Mouse (Mus musculus) macrophage (primary cell): ENCODE measurements around the gene Frk. TPM values are rescaled to one million over a fixed set of nuclear protein-coding genes. Genes with fewer than 3 reads are reported as not detected.
"Not testable (repeated sequence)": the region's sequence is repeated elsewhere in the genome, so short reads cannot be mapped to it uniquely, and the experiment has no call there.

Experiments used
- H3K27ac ChIP-seq: fragments of 350-480 bp; formaldehyde crosslinking; 2 replicates; pipeline ENCODE4 v1.9.0; 2021
- H3K36me3 ChIP-seq: fragments of 350-480 bp; formaldehyde crosslinking; 2 replicates; pipeline ENCODE4 v1.9.0; 2021; ENCODE audit errors: inconsistent target
- H3K4me3 ChIP-seq: fragments of 350-480 bp; formaldehyde crosslinking; 2 replicates; pipeline ENCODE4 v1.9.0; 2021; ENCODE audit errors: inconsistent target
- H3K79me2 ChIP-seq: fragments of 350-480 bp; formaldehyde crosslinking; 2 replicates; pipeline ENCODE4 v1.9.0; 2021; ENCODE audit errors: inconsistent target
- WGBS: methylation state at CpG from one replicate; pipeline ENCODE4 v1.1.7; 2026; ENCODE audit warnings: inconsistent platforms; ENCODE audit not compliant: missing documents; 5-methylcytosine and 5-hydroxymethylcytosine counted together
- polyA plus RNA-seq: library from polyadenylated mRNA; stranded (reverse); fragments of 250-400 nt; gene quantifications from 3 replicates; pipeline ENCODE4 v1.2.4, GENCODE M21; 2018; ENCODE audit warnings: inconsistent platforms

The Frk gene
- polyA plus RNA-seq, 1 experiment from 2014 or later = 0.24 TPM

DNA sequence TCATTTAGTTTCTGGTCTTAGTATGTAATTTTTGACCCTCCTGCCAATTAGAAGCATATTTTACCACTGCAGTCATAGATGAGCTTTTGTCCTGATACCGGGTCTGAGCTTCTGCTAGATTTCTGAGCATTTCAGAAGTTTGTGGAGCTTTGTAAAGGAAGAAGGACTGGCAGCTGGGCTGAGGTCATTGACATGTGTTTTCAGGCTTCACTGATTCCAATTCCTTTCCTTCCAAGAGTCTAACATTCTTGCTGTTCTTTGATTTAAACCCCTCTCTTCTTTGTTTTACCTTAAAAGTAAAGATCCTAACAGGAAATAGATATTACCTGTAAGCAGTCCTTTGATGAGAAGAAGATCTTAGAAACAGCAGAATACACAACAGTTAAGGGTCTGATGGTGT, 48.6 kb downstream of the Frk start:
- H3K36me3 ChIP-seq = no peaks in the 10 kb centered on the region
- H3K27ac ChIP-seq = no peak overlapping the region
- H3K79me2 ChIP-seq = no peaks in the 10 kb centered on the region
- 90% methylated on average over 1 of the region's 1 CpGs for WGBS
- no peak overlapping the region for H3K4me3 ChIP-seq

DNA sequence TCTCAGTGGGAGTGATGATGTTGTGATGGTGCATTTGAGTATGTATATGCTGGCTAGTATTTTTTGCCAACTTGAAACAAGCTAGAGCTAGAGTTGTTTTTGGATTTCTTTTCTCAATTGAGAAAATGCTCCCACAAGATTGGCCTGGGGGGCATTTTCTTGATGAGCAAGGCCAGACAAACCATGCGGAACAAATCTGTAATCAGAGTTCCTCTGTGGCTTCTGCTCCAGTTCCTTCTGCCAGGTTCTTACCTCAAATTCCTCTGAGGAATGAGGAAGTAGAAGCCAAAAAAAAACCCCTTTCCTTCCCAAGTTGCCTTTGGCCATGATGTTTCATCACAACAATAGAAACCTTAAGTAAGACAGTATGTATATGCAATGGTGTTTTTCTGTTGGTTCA, 49.3 kb downstream of the Frk start:
- WGBS = 31% methylated on average over 1 of the region's 1 CpGs
- no peak overlapping the region for H3K4me3 ChIP-seq
- H3K79me2 ChIP-seq = no peaks in the 10 kb centered on the region
- no peak overlapping the region for H3K27ac ChIP-seq
- no peaks in the 10 kb centered on the region for H3K36me3 ChIP-seq

DNA sequence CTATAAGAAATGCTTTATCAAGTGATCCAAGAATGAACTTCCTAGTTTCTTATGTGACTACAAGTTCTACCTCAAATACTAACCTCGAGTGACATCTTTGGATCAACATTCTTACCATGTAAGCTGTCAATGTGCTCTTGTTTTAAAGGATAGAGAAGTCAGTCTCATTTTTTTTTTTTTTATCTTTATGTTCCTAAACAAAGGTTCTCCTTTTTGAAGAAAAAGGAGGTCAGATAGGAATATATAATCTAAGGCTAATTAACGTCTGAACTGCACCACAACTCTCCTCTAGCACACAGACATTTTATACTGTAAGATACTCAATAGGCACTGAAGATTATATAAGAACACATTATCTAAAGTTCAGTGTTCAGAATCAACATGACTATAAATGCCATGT, 57.5 kb downstream of the Frk start:
- Histone ChIP-seq H3K79me2 (no peaks in the 10 kb centered on the region), H3K27ac (no peak overlapping the region), H3K4me3 (no peak overlapping the region), H3K36me3 (no peaks in the 10 kb centered on the region)
- 86% methylated on average over 2 of the region's 2 CpGs for WGBS

DNA sequence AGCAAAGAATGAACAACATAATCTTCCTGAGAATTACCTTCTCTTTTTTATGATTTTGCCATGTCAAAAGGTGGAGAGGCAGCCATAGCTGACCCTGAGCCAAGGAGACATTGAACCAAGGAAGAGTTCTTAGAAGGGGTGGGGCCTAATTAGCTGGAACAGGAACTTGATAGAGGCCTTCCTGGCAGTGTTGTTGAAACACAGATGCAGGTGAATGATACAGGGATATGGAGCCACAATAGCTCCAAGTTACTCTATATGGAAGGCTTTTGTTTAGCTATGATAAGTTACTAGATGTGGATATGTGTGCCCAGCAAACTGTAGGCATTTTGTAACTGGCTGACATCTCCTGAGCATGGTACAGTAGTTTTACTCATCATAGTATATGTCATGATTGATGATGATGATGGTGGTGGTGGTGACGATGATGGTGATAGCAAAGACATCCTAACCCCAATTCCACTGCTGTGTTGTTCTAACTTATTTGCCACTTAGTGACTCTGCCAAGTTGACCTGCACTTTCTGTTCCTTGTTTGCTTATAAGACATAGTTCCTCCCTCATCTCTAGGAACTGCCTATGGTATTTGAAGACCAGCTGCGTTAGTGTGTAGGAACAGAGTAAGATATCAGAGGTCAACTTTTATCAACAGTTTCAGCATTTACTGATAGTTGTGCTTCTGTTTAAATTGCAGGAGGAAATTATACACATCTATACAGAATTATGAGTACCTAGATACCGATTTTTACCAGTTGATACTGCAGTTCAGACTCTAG, 58.7 kb downstream of the Frk start:
- Histone ChIP-seq H3K79me2 (no peaks in the 10 kb centered on the region), H3K4me3 (no peak overlapping the region), H3K27ac (no peak overlapping the region), H3K36me3 (no peaks in the 10 kb centered on the region)
- 91% methylated on average over 3 of the region's 3 CpGs for WGBS

DNA sequence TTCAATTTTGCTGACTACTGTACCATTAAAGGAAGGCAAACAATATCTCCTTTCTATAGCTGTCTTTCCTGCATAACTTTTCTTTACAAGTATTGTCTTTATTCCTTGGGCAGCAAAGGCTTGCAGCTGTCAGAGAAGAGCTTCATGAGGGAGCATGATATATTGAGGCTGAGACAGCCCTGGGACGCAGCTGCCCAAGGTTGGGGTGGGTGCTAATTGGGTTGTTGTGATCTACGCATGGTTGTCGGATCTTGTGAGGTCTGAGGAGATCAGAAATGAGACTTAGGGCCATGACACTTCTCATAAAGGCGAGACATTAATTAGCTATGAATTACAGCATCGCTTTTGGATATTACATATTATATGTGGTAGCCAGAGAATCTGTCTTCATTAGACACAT, 67.4 kb downstream of the Frk start:
- Histone ChIP-seq H3K79me2 (no peaks in the 10 kb centered on the region), H3K27ac (no peak overlapping the region), H3K4me3 (no peak overlapping the region), H3K36me3 (no peaks in the 10 kb centered on the region)
- WGBS = 88% methylated on average over 5 of the region's 5 CpGs

DNA sequence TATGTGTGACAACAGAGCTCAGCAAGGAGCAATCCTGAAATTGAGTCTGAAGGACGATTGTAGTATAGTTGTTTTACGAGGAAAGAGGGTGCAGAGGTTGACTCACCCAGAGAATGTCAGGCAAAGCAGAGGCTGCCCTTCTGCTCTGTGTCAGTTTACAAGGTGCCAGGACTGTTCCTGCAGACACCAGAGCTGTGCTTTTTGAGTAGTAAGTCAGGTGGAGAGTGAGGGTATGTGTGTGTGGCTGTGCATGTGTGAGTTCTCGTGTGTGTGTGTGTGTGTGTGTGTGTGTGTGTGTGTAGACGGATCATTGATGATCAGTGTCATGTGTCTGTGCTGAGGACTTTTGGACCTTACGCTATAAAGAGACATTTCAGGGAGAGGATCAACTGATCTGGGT, 68.4 kb downstream of the Frk start:
- H3K79me2 ChIP-seq = no peaks in the 10 kb centered on the region
- 91% methylated on average over 5 of the region's 5 CpGs for WGBS
- no peaks in the 10 kb centered on the region for H3K36me3 ChIP-seq
- no peak overlapping the region for H3K4me3 ChIP-seq
- H3K27ac ChIP-seq = no peak overlapping the region

DNA sequence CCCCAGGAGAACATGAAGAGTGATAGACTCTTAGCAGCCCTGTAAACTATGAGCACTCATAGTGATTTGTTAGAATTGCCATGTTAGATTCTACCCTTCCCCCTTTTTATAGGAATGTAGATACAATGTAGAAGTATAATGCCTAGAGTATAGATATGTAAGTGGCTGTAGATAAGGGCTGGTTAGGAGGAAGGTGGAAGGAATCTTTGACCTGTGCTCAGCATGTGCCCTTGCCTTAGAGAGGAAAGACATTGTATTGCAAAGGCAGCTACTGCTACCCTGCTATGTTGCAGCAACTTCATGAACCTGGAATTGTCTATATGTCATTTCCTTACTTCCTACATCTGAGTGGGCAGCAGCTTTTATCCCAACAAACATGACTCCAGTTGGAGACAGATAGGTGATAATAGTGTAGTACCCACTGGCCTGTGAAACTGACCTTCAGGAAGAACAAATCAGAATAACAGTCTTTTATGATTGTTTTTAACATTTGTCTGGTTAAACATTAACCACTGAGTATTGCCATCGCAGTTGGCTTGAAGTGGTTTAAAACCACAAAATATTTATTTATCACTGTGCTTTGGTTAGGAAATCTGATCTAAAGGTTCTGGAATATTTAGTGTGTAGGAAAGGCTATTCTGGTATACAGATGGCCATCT, 80.4 kb downstream of the Frk start:
- no peaks in the 10 kb centered on the region for H3K79me2 ChIP-seq
- WGBS = 100% methylated on average over 1 of the region's 1 CpGs
- no peak overlapping the region for H3K4me3 ChIP-seq
- H3K36me3 ChIP-seq = no peaks in the 10 kb centered on the region
- H3K27ac ChIP-seq = no peak overlapping the region

DNA sequence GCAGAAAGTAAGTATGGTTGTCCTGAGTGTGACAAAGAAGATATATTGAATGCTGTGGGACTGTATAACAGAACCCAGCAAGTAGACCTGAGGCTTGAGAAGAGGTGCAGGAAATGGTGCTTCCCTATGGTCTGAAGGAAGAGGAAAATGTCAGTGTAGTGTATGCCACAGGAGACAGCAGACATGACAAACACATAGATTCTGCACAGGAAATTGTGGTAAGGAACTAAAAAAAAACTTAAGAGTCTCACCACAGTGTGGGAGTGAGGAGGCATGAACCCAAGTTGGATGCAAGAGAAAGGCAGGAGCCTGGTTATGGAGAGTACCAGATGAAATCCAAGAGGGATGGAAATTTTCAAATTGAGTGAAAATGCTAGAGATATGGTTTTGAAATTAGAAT, 132.3 kb downstream of the Frk start:
- H3K79me2 ChIP-seq = no peaks in the 10 kb centered on the region
- no peak overlapping the region for H3K4me3 ChIP-seq
- no peak overlapping the region for H3K27ac ChIP-seq
- no peaks in the 10 kb centered on the region for H3K36me3 ChIP-seq

DNA sequence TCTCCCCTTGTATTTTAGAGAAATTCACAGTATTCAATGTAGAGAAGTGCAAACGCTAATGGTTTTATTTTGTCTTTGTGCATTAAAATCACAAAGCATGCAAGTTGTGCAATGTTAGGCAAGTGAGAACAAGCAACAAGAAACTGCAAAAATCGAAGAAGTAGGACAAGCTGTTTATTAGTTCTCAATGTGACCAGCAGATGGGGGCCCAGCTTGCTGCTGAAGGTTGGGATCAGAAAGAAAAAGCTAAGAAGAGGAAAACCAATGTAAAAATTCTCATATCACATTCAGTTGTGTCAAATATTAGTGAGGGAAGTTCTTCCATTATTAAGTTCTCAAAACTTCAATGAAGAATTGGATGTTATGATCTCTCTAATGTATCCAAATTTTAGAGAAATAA, 134.0 kb downstream of the Frk start:
- Histone ChIP-seq H3K4me3 (no peak overlapping the region), H3K36me3 (no peaks in the 10 kb centered on the region), H3K27ac (no peak overlapping the region), H3K79me2 (no peaks in the 10 kb centered on the region)
- WGBS = 57% methylated on average over 2 of the region's 2 CpGs

DNA sequence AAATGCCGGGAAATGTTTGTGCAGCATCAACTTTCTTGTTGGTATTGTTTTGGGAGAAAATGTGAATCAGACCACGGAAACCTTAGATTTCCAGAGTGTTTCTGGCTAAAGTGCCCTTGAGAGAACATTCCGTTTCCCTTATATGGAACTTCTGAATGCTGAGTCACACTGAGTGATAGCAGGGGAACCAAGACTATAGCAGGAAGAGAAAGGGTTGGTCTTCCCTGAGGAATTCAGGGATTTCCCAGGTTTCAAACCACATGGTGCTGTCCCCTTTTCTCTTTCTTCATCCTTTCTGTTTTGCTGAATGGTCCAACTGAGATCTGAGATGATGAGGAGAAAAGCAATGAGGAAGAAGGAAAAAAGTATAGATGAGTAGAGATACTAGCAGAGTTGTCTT, 135.3 kb downstream of the Frk start:
- no peak overlapping the region for H3K27ac ChIP-seq
- WGBS = 71% methylated on average over 3 of the region's 3 CpGs
- H3K79me2 ChIP-seq = no peaks in the 10 kb centered on the region
- no peaks in the 10 kb centered on the region for H3K36me3 ChIP-seq
- H3K4me3 ChIP-seq = no peak overlapping the region

DNA sequence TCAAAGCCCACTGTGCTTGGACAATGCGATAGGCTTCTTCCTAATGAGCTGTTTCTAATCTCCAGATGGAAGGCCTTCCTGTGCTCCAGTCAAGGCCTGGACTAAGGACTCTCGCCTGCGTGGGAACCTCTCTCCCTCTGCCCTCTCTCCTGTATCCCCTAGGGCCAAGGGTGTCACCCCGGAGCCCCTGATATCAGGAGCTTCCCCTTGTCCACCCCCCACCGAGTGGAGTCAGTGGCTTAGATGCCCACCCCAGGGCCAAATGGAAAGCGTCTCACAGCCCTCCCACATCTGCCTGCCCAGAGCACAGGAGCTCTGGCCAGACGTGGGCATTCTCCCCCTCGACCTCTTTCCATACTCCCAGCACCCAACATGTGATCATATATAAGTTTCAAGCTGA, 137.3 kb downstream of the Frk start:
- not testable (repeated sequence) for H3K36me3 ChIP-seq, H3K4me3 ChIP-seq, H3K79me2 ChIP-seq, H3K27ac ChIP-seq
- WGBS = 89% methylated on average over 8 of the region's 8 CpGs

DNA sequence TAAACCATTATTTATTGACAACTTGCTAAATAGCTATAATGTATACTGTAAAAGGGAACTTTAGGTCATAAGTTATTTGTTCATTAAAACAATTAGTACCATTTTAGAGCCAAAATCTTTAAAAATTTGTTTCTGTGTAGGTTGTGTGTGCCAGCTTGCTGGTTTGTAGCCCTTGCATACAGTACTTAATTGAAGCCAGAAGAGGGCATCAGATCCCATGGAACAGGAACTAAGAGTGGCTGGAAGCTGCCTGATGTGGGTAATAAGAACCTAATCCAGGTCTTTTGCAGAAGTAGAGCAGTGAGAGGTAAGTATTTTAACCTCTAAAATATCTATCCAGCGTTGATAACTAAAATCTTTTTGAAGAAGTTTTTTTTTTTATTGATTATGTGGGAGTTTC, 155.0 kb downstream of the Frk start:
- H3K36me3 ChIP-seq = no peaks in the 10 kb centered on the region
- WGBS = 73% methylated on average over 1 of the region's 1 CpGs
- H3K79me2 ChIP-seq = no peaks in the 10 kb centered on the region
- H3K27ac ChIP-seq = no peak overlapping the region
- no peak overlapping the region for H3K4me3 ChIP-seq

Other genes with a start within 250 kb of the Frk start
- 38.3 to 64.8 TPM (median 43.1 TPM) in 3 replicates for gene Tspyl1, start 201.2 kb upstream of the Frk start, polyA plus RNA-seq
- 5.7 to 7.8 TPM (median 7.4 TPM) in 3 replicates for gene Tspyl4, start 186.0 kb upstream of the Frk start, polyA plus RNA-seq
- not detected in 3 replicates for gene Col10a1, start 93.4 kb upstream of the Frk start, polyA plus RNA-seq
- 10.5 to 17.0 TPM (median 12.2 TPM) in 3 replicates for gene Nt5dc1, start 64.8 kb upstream of the Frk start, polyA plus RNA-seq